Mouse (Mus musculus) MEL (cell line): ENCODE results near the gene Il17rc.

Experiments used
- BHLHE40 ChIP-seq: IDR thresholded peaks from 2 replicates; pipeline ENCODE4 v1.6.1; 2012; ENCODE audit warnings: low read depth, mild to moderate bottlenecking, inconsistent platforms, low read length, improper control_type of control experiment, borderline replicate concordance
- CTCF ChIP-seq, 3 experiments: IDR thresholded peaks in 2 of 3; conservative IDR thresholded peaks in 1 of 3; 2 replicates each; pipeline ENCODE4 v1.5.1; 2011 to 2012; ENCODE audit warnings: low read length in 3 of 3, low read depth in 2 of 3, mild to moderate bottlenecking in 2 of 3, improper control_type of control experiment in 1 of 3, inconsistent platforms in 1 of 3, mixed read lengths in 1 of 3, moderate library complexity in 1 of 3; ENCODE audit not compliant: control insufficient read depth in 1 of 3, insufficient read depth in 1 of 3, poor library complexity in 1 of 3, severe bottlenecking in 1 of 3
- ELF1 ChIP-seq: IDR thresholded peaks from 2 replicates; pipeline ENCODE4 v1.6.1; 2014; ENCODE audit warnings: low read depth, mild to moderate bottlenecking, inconsistent platforms, low read length, improper control_type of control experiment, moderate library complexity
- EP300 ChIP-seq, 2 experiments: IDR thresholded peaks; 2 replicates each; pipeline ENCODE4 v1.6.1; 2011; ENCODE audit warnings: improper control_type of control experiment in 2 of 2, low read length in 2 of 2, low read depth in 1 of 2, mild to moderate bottlenecking in 1 of 2
- KAT2A ChIP-seq: conservative IDR thresholded peaks from 2 replicates; pipeline ENCODE4 v1.6.1; 2012; ENCODE audit warnings: low read depth, low read length, improper control_type of control experiment, inconsistent platforms
- MAX ChIP-seq: IDR thresholded peaks from 2 replicates; pipeline ENCODE4 v1.6.1; 2011; ENCODE audit warnings: low read length, improper control_type of control experiment
- MAZ ChIP-seq: IDR thresholded peaks from 2 replicates; pipeline ENCODE4 v1.6.1; 2012; ENCODE audit warnings: low read depth, mild to moderate bottlenecking, inconsistent platforms, low read length, improper control_type of control experiment
- MYC ChIP-seq: IDR thresholded peaks from 2 replicates; pipeline ENCODE4 v1.6.1; 2011; ENCODE audit warnings: low read depth, mild to moderate bottlenecking, low read length, improper control_type of control experiment, moderate library complexity
- NRF1 ChIP-seq: IDR thresholded peaks from 2 replicates; pipeline ENCODE4 v1.6.1; 2014; ENCODE audit warnings: low read depth, mild to moderate bottlenecking, inconsistent platforms, low read length, improper control_type of control experiment, moderate library complexity; ENCODE audit not compliant: poor library complexity, insufficient read depth, severe bottlenecking
- POLR2A ChIP-seq, 2 experiments: IDR thresholded peaks; 2 replicates each; pipeline ENCODE4 v1.6.1; 2011 to 2012; ENCODE audit warnings: low read length in 2 of 2, mild to moderate bottlenecking in 2 of 2, control low read depth in 1 of 2, improper control_type of control experiment in 1 of 2, low read depth in 1 of 2, moderate library complexity in 1 of 2; ENCODE audit not compliant: control insufficient read depth in 1 of 2, insufficient read depth in 1 of 2, poor library complexity in 1 of 2
- TCF12 ChIP-seq: IDR thresholded peaks from 2 replicates; pipeline ENCODE4 v1.6.1; 2014; ENCODE audit warnings: low read depth, mild to moderate bottlenecking, inconsistent platforms, low read length, improper control_type of control experiment, moderate library complexity
- USF2 ChIP-seq, 2 experiments: IDR thresholded peaks; 2 replicates each; pipeline ENCODE4 v1.6.1; 2011 to 2012; ENCODE audit warnings: improper control_type of control experiment in 2 of 2, low read length in 2 of 2, borderline replicate concordance in 1 of 2, inconsistent platforms in 1 of 2, low read depth in 1 of 2, mild to moderate bottlenecking in 1 of 2; ENCODE audit not compliant: insufficient read depth in 1 of 2
- ZNF384 ChIP-seq: IDR thresholded peaks from 2 replicates; pipeline ENCODE4 v1.6.1; 2012; ENCODE audit warnings: low read depth, mild to moderate bottlenecking, inconsistent platforms, low read length, improper control_type of control experiment

GRCm38 (mm10) chr6:113508272-113508946, 37.2 kb downstream of the Il17rc start:
- no peak for TF ChIP-seq CTCF (IDR thresholded peaks at IDR 0.05 in 2 of 3, conservative IDR thresholded peaks at IDR 0.05 in 1 of 3; ENCODE audit: control insufficient read depth in 1 of 3, insufficient read depth in 1 of 3, low read depth in 2 of 3, low read length in 3 of 3, poor library complexity in 1 of 3, severe bottlenecking in 1 of 3)
- no peak for TF ChIP-seq NRF1
- no peak for TF ChIP-seq BHLHE40
- no peak for TF ChIP-seq MAZ
- TF ChIP-seq POLR2A (IDR thresholded peaks at IDR 0.05; ENCODE audit: control insufficient read depth in 1 of 2, insufficient read depth in 1 of 2, low read depth in 1 of 2, low read length in 2 of 2, poor library complexity in 1 of 2): no peak
- TF ChIP-seq KAT2A: no peak
- TF ChIP-seq EP300 (IDR thresholded peaks at IDR 0.05; ENCODE audit: low read depth in 1 of 2, low read length in 2 of 2): no peak
- no peak for TF ChIP-seq MAX
- no peak for TF ChIP-seq ELF1
- no peak for TF ChIP-seq TCF12
- TF ChIP-seq MYC: no peak
- no peak for TF ChIP-seq ZNF384
- TF ChIP-seq USF2 (IDR thresholded peaks at IDR 0.05; ENCODE audit: borderline replicate concordance in 1 of 2, insufficient read depth in 1 of 2, low read depth in 1 of 2, low read length in 2 of 2): no peak
